Mouse (Mus musculus) left cerebral cortex, adult 9 months (tissue): ENCODE measurements at regions not wholly inside any gene's neighbourhood (a gene's known extent, or its start where the extent isn't known, plus 50 kb on each side); places are given as distances from the start of the nearest gene placed in this dataset.
A peak's percentile ranks its signal among the peaks of the same experiment; 100 is the strongest.

Experiments used
- DNase-seq, 2 experiments: peaks; one replicate each; pipeline ENCODE4 v3.0.0; 2022; ENCODE audit warnings: low spot score in 2 of 2

GRCm38 (mm10) chr13:26714056-26714455 is 55.9 kb downstream of the Hdgfl1 start:
- DNase-seq = peak; percentile 15 to 30

GRCm38 (mm10) chr13:26699062-26699684 is 70.8 kb downstream of the Hdgfl1 start:
- no peak for DNase-seq

GRCm38 (mm10) chr13:26659471-26659870 is 110.5 kb downstream of the Hdgfl1 start:
- DNase-seq = no peak

- DNase-seq = peak in 1 of 2 experiments; percentile 13
Measured at GRCm38 (mm10) chr13:26657010-26657611, 112.9 kb downstream of the Hdgfl1 start.
